Mouse (Mus musculus) monocyte, adult 5-6 weeks (primary cell): ENCODE measurements at regions not wholly inside any gene's neighbourhood (a gene's known extent, or its start where the extent isn't known, plus 50 kb on each side); places are given as distances from the start of the nearest gene placed in this dataset.
"Not testable (repeated sequence)": the region's sequence is repeated elsewhere in the genome, so short reads cannot be mapped to it uniquely, and the experiment has no call there.

ENCODE experiments used
- ATAC-seq: fragments of 153-309, 156-312 bp; replicated peaks from 2 replicates; pipeline ENCODE4 v1.8.0; 2017; ENCODE audit warnings: mild to moderate bottlenecking; ENCODE audit not compliant: low TSS enrichment, insufficient number of reproducible peaks, severe bottlenecking, poor library complexity, low FRiP score

- no peak for ATAC-seq
Observed at GRCm38 (mm10) chr5:142281997-142282396, 119.3 kb upstream of the Foxk1 start.

- ATAC-seq, result no peak
Observed at GRCm38 (mm10) chr5:142287981-142288380, 113.3 kb upstream of the Foxk1 start.

GRCm38 (mm10) chr5:142291451-142291850 is 109.8 kb upstream of the Foxk1 start:
- no peak for ATAC-seq

- not testable (repeated sequence) for ATAC-seq
Observed at GRCm38 (mm10) chr5:142296401-142296800, 104.9 kb upstream of the Foxk1 start.

- ATAC-seq, result no peak
Observed at GRCm38 (mm10) chr5:142299621-142300020, 101.7 kb upstream of the Foxk1 start.

GRCm38 (mm10) chr5:142308511-142308910 is 92.8 kb upstream of the Foxk1 start:
- no peak for ATAC-seq

- ATAC-seq, result no peak
Observed at GRCm38 (mm10) chr5:142313944-142314343, 87.4 kb upstream of the Foxk1 start.

GRCm38 (mm10) chr5:142314466-142314865 is 86.8 kb upstream of the Foxk1 start:
- no peak for ATAC-seq

- peak; percentile 87 for ATAC-seq
Observed at GRCm38 (mm10) chr5:142319268-142319667, 82.0 kb upstream of the Foxk1 start.

GRCm38 (mm10) chr5:142321316-142321715 is 80.0 kb upstream of the Foxk1 start:
- ATAC-seq, result no peak

- no peak for ATAC-seq
Observed at GRCm38 (mm10) chr5:142324928-142325327, 76.4 kb upstream of the Foxk1 start.

GRCm38 (mm10) chr5:142325560-142325959 is 75.7 kb upstream of the Foxk1 start:
- no peak for ATAC-seq

GRCm38 (mm10) chr5:142327261-142327660 is 74.0 kb upstream of the Foxk1 start:
- ATAC-seq, result no peak

- no peak for ATAC-seq
Observed at GRCm38 (mm10) chr5:142329724-142330520, 71.4 kb upstream of the Foxk1 start.

GRCm38 (mm10) chr5:142332744-142333143 is 68.6 kb upstream of the Foxk1 start:
- no peak for ATAC-seq

GRCm38 (mm10) chr5:142337436-142337835 is 63.9 kb upstream of the Foxk1 start:
- no peak for ATAC-seq

- no peak for ATAC-seq
Observed at GRCm38 (mm10) chr5:142338051-142338450, 63.2 kb upstream of the Foxk1 start.

GRCm38 (mm10) chr5:142340205-142341025 is 60.9 kb upstream of the Foxk1 start:
- no peak for ATAC-seq

GRCm38 (mm10) chr5:142341026-142341432 is 60.3 kb upstream of the Foxk1 start:
- no peak for ATAC-seq

- ATAC-seq, result no peak
Observed at GRCm38 (mm10) chr5:142346454-142346853, 54.8 kb upstream of the Foxk1 start.
